Mouse (Mus musculus) adrenal gland, postnatal 36 days (tissue): Measurements from ENCODE around the gene Eif4g1. TPM values are rescaled to one million over a fixed set of nuclear protein-coding genes. Genes with fewer than 3 reads are reported as not detected.

Experiments
- DNase-seq, 2 experiments: peaks; one replicate each; pipeline ENCODE4 v3.0.0; 2021; ENCODE audit warnings: mixed read lengths in 1 of 2
- total RNA-seq, 2 experiments: library from RNA; stranded (reverse); gene quantifications; 2 replicates each; pipeline ENCODE4 v1.2.3; 2021

The Eif4g1 gene
- total RNA-seq, 2 experiments from 2014 or later, result 352 to 397 TPM

- DNase-seq, result peak; percentile 61 to 66
These were observed 38.4 kb downstream of the Eif4g1 start for GRCm38 (mm10) chr16:20706407-20707055.

GRCm38 (mm10) chr16:20708220-20708938 lies 40.3 kb downstream of the Eif4g1 start:
- no peak for DNase-seq

- DNase-seq, result peak in 1 of 2 experiments; percentile 25
These were observed 41.0 kb downstream of the Eif4g1 start for GRCm38 (mm10) chr16:20708939-20709734.

GRCm38 (mm10) chr16:20710370-20710769 lies 42.3 kb downstream of the Eif4g1 start:
- DNase-seq, result no peak

GRCm38 (mm10) chr16:20710810-20711209 lies 42.7 kb downstream of the Eif4g1 start:
- peak in 1 of 2 experiments; percentile 4 for DNase-seq

- DNase-seq, result peak in 1 of 2 experiments; percentile 0
These were observed 44.1 kb downstream of the Eif4g1 start for GRCm38 (mm10) chr16:20712190-20712589.

GRCm38 (mm10) chr16:20712889-20713288 lies 44.8 kb downstream of the Eif4g1 start:
- DNase-seq, result no peak

GRCm38 (mm10) chr16:20714307-20715080 lies 46.4 kb downstream of the Eif4g1 start:
- DNase-seq, result peak in 1 of 2 experiments; percentile 22

GRCm38 (mm10) chr16:20715161-20715560 lies 47.0 kb downstream of the Eif4g1 start:
- no peak for DNase-seq

GRCm38 (mm10) chr16:20715566-20715965 lies 47.5 kb downstream of the Eif4g1 start:
- no peak for DNase-seq

- peak; percentile 91 to 94 for DNase-seq
These were observed 48.1 kb downstream of the Eif4g1 start for GRCm38 (mm10) chr16:20715976-20716840.

- no peak for DNase-seq
These were observed 48.7 kb downstream of the Eif4g1 start for GRCm38 (mm10) chr16:20716841-20717180.

- peak; percentile 98 for DNase-seq
These were observed 49.3 kb downstream of the Eif4g1 start, which contains the start of the genes Polr2h and Clcn2 for GRCm38 (mm10) chr16:20717181-20717977. TSS of gene Polr2h (plus strand) at chr16:20717665. TSS of gene Clcn2 (minus strand) at chr16:20717746.

GRCm38 (mm10) chr16:20717978-20718670 lies 50.0 kb downstream of the Eif4g1 start:
- no peak for DNase-seq

- DNase-seq, result peak; percentile 41 to 61
These were observed 53.7 kb downstream of the Eif4g1 start for GRCm38 (mm10) chr16:20721808-20722207.

- no peak for DNase-seq
These were observed 54.6 kb downstream of the Eif4g1 start for GRCm38 (mm10) chr16:20722736-20723135.

GRCm38 (mm10) chr16:20723247-20723646 lies 55.1 kb downstream of the Eif4g1 start:
- no peak for DNase-seq

- peak; percentile 84 to 85 for DNase-seq
These were observed 56.2 kb downstream of the Eif4g1 start for GRCm38 (mm10) chr16:20724338-20724748.

GRCm38 (mm10) chr16:20725321-20725720 lies 57.2 kb downstream of the Eif4g1 start:
- DNase-seq, result no peak
